Mouse (Mus musculus): ENCODE results near the gene Hemgn. TPM values are rescaled to one million over a fixed set of nuclear protein-coding genes. Genes with fewer than 3 reads are reported as not detected.

The Hemgn gene
- polyA plus RNA-seq, 1 experiment from 2014 or later: 1.2 TPM

- 87% methylated on average over 8 of the region's 8 CpGs for whole genome bisulfite sequencing
- H3K27me3 ChIP-seq: no peaks in the 10 kb centered on the region
- ATAC-seq (ENCODE audit: borderline replicate concordance, extremely low read depth, low FRiP score, low TSS enrichment): peak; percentile 46; the same call in 1 of the 2 replicates
- H3K9ac ChIP-seq: no peak overlapping the region
- no peak overlapping the region for H3K4me3 ChIP-seq
- no peaks in the 10 kb centered on the region for H3K36me3 ChIP-seq
- no peak overlapping the region for H3K4me2 ChIP-seq
- no peak overlapping the region for H3K27ac ChIP-seq
- no peaks in the 10 kb centered on the region for H3K9me3 ChIP-seq
- H3K4me1 ChIP-seq: no peaks in the 10 kb centered on the region
Observed at GRCm38 (mm10) chr4:46406966-46407703, 6.2 kb downstream of the Hemgn start.

GRCm38 (mm10) chr4:46404042-46404795 lies 9.1 kb downstream of the Hemgn start:
- H3K9ac ChIP-seq: no peak overlapping the region
- peak; percentile 67; the same call in 1 of the 2 replicates for ATAC-seq (ENCODE audit: borderline replicate concordance, extremely low read depth, low FRiP score, low TSS enrichment)
- no peak overlapping the region for H3K27ac ChIP-seq
- H3K4me1 ChIP-seq: no peaks in the 10 kb centered on the region
- no peak overlapping the region for H3K4me3 ChIP-seq
- no peaks in the 10 kb centered on the region for H3K9me3 ChIP-seq
- H3K4me2 ChIP-seq: no peak overlapping the region
- no peaks in the 10 kb centered on the region for H3K36me3 ChIP-seq
- 54% methylated on average over 6 of the region's 6 CpGs for WGBS
- H3K27me3 ChIP-seq: no peaks in the 10 kb centered on the region

GRCm38 (mm10) chr4:46398839-46399238 lies 14.5 kb downstream of the Hemgn start:
- no peak overlapping the region for H3K9ac ChIP-seq
- no peak overlapping the region for H3K27ac ChIP-seq
- H3K4me3 ChIP-seq: no peak overlapping the region
- H3K4me1 ChIP-seq: no peaks in the 10 kb centered on the region
- no peak overlapping the region for H3K4me2 ChIP-seq
- H3K9me3 ChIP-seq: no peaks in the 10 kb centered on the region
- H3K36me3 ChIP-seq: no peaks in the 10 kb centered on the region
- H3K27me3 ChIP-seq: no peaks in the 10 kb centered on the region
- 68% methylated on average over 4 of the region's 4 CpGs for WGBS
- ATAC-seq (ENCODE audit: borderline replicate concordance, extremely low read depth, low FRiP score, low TSS enrichment): no peak

- Histone ChIP-seq H3K36me3 (no peaks in the 10 kb centered on the region), H3K4me3 (no peak overlapping the region), H3K4me2 (no peak overlapping the region), H3K27ac (no peak overlapping the region), H3K4me1 (no peaks in the 10 kb centered on the region), H3K9me3 (no peaks in the 10 kb centered on the region), H3K9ac (no peak overlapping the region), H3K27me3 (no peaks in the 10 kb centered on the region)
- peak; percentile 59; the same call in 1 of the 2 replicates for ATAC-seq (ENCODE audit: borderline replicate concordance, extremely low read depth, low FRiP score, low TSS enrichment)
- 24% methylated on average over 5 of the region's 5 CpGs for WGBS
Observed at GRCm38 (mm10) chr4:46395736-46396135, 17.6 kb downstream of the Hemgn start.

- Histone ChIP-seq H3K9ac (no peak overlapping the region), H3K27ac (no peak overlapping the region), H3K4me1 (no peaks in the 10 kb centered on the region; the same call in 1 of the 2 replicates), H3K4me2 (no peak overlapping the region), H3K36me3 (no peaks in the 10 kb centered on the region), H3K27me3 (no peaks in the 10 kb centered on the region), H3K9me3 (no peaks in the 10 kb centered on the region), H3K4me3 (no peak overlapping the region)
- no peak for ATAC-seq (ENCODE audit: borderline replicate concordance, extremely low read depth, low FRiP score, low TSS enrichment)
- 72% methylated on average over 2 of the region's 2 CpGs for WGBS
Observed at GRCm38 (mm10) chr4:46394388-46394787, 18.9 kb downstream of the Hemgn start.

- H3K27ac ChIP-seq: peak overlapping the region; percentile 93; the same call in 1 of the 2 replicates
- peak overlapping the region; percentile 71 for H3K4me2 ChIP-seq
- H3K9me3 ChIP-seq: no peaks in the 10 kb centered on the region
- 23% methylated on average over 9 of the region's 9 CpGs for WGBS
- no peak for ATAC-seq (ENCODE audit: borderline replicate concordance, extremely low read depth, low FRiP score, low TSS enrichment)
- no peaks in the 10 kb centered on the region for H3K27me3 ChIP-seq
- no peaks in the 10 kb centered on the region; the same call in 1 of the 2 replicates for H3K4me1 ChIP-seq
- H3K4me3 ChIP-seq: peak overlapping the region; percentile 54
- H3K9ac ChIP-seq: 0 out of 2 replicates have a peak overlapping the region, but pooled peaks have one; percentile 69
- peaks cover 5% of the 10 kb centered on the region; the same call in 1 of the 2 replicates for H3K36me3 ChIP-seq
Observed at GRCm38 (mm10) chr4:46390390-46390970, 22.8 kb downstream of the Hemgn start.

GRCm38 (mm10) chr4:46389612-46390341 lies 23.5 kb downstream of the Hemgn start:
- peaks cover 11% of the 10 kb centered on the region for H3K36me3 ChIP-seq
- no peaks in the 10 kb centered on the region; the same call in 1 of the 2 replicates for H3K4me1 ChIP-seq
- peak overlapping the region; percentile 69 for H3K9ac ChIP-seq
- peak overlapping the region; percentile 93 for H3K27ac ChIP-seq
- no peak for ATAC-seq (ENCODE audit: borderline replicate concordance, extremely low read depth, low FRiP score, low TSS enrichment)
- H3K27me3 ChIP-seq: no peaks in the 10 kb centered on the region
- WGBS: 2% methylated on average over 24 of the region's 24 CpGs
- peak overlapping the region; percentile 54 for H3K4me3 ChIP-seq
- H3K4me2 ChIP-seq: peak overlapping the region; percentile 71
- H3K9me3 ChIP-seq: no peaks in the 10 kb centered on the region

GRCm38 (mm10) chr4:46389013-46389611 lies 24.2 kb downstream of the Hemgn start, which contains the start of gene Trmo:
Trmo (minus strand) TSS chr4:46389437.
- peak within 1 kb of the TSS; percentile 69 for H3K9ac ChIP-seq
- no peaks in the 10 kb centered on the region for H3K27me3 ChIP-seq
- peak within 1 kb of the TSS; percentile 93 for H3K27ac ChIP-seq
- under 1% methylated on average over 56 of the region's 56 CpGs for WGBS
- peak; percentile 95 for ATAC-seq (ENCODE audit: borderline replicate concordance, extremely low read depth, low FRiP score, low TSS enrichment)
- no peaks in the 10 kb centered on the region; the same call in 1 of the 2 replicates for H3K4me1 ChIP-seq
- peaks cover 11% of the 10 kb centered on the region for H3K36me3 ChIP-seq
- peak within 1 kb of the TSS; percentile 54 for H3K4me3 ChIP-seq
- no peaks in the 10 kb centered on the region for H3K9me3 ChIP-seq
- H3K4me2 ChIP-seq: peak within 1 kb of the TSS; percentile 71

GRCm38 (mm10) chr4:46388556-46388955 lies 24.8 kb downstream of the Hemgn start:
- Histone ChIP-seq H3K9ac (peak overlapping the region; percentile 69), H3K4me1 (no peaks in the 10 kb centered on the region; the same call in 1 of the 2 replicates), H3K9me3 (no peaks in the 10 kb centered on the region), H3K4me2 (peak overlapping the region; percentile 71), H3K4me3 (peak overlapping the region; percentile 54), H3K27ac (peak overlapping the region; percentile 93), H3K27me3 (no peaks in the 10 kb centered on the region), H3K36me3 (peaks cover 11% of the 10 kb centered on the region)
- WGBS: 13% methylated on average over 5 of the region's 5 CpGs
- ATAC-seq (ENCODE audit: borderline replicate concordance, extremely low read depth, low FRiP score, low TSS enrichment): 0 out of 2 replicates have a peak, but pooled peaks have one; percentile 0

- H3K36me3 ChIP-seq: peaks cover 28% of the 10 kb centered on the region
- H3K9me3 ChIP-seq: no peaks in the 10 kb centered on the region
- H3K4me3 ChIP-seq: peak overlapping the region; percentile 33
- H3K9ac ChIP-seq: no peak overlapping the region
- peak overlapping the region; percentile 64 for H3K4me2 ChIP-seq
- peak; percentile 40; the same call in 1 of the 2 replicates for ATAC-seq (ENCODE audit: borderline replicate concordance, extremely low read depth, low FRiP score, low TSS enrichment)
- H3K4me1 ChIP-seq: peaks cover 10% of the 10 kb centered on the region
- H3K27me3 ChIP-seq: no peaks in the 10 kb centered on the region
- WGBS: 18% methylated on average over 22 of the region's 22 CpGs
- H3K27ac ChIP-seq: no peak overlapping the region
Observed at GRCm38 (mm10) chr4:46374869-46375368, 38.4 kb downstream of the Hemgn start.
